Mouse (Mus musculus): Measurements from ENCODE around the gene 1700016H13Rik.

DNA sequence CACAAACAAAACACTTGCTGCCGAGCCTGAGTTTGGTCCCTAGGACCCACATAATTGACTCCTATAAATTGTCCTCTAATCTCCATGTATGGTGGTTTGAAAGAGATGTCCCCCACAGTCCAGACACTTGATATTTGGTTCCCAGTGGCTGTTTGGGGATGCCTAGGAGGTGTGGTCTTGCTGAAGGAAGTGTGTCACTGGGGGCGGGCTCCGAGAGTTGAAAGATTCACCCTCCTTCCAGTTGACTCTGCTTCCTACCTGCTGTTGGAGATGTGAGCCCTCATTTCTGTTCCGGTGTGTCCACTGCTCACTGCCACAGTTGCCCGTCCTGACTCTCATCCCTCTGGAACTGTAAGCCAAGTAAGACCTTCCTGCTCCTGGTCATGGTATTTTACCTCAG lies 23.2 kb upstream of the 1700016H13Rik start:
- TF ChIP-seq CTCF (conservative IDR thresholded peaks at IDR 0.05; ENCODE audit: low read length) (no peak), POU5F1 (IDR thresholded peaks at IDR 0.05; ENCODE audit: borderline replicate concordance, low read length) (no peak)
